Mouse (Mus musculus) bone marrow, adult 2 months (tissue): ENCODE data around the gene Dmac2.

Experiments used
- CTCF ChIP-seq: fragments of 200-500 bp; IDR thresholded peaks from 2 replicates; pipeline ENCODE4 v1.5.1; 2011; ENCODE audit warnings: low read length, control low read depth; ENCODE audit not compliant: control insufficient read depth, insufficient read depth
- POLR2A ChIP-seq: fragments of 200-500 bp; IDR thresholded peaks from 2 replicates; pipeline ENCODE4 v1.6.1; 2011; ENCODE audit warnings: low read depth, mild to moderate bottlenecking, control low read depth, low read length, borderline replicate concordance; ENCODE audit not compliant: control insufficient read depth

- TF ChIP-seq POLR2A: no peak
- no peak for TF ChIP-seq CTCF
Observed at GRCm38 (mm10) chr7:25669158-25669557, 49.9 kb downstream of the Dmac2 start.
